Mouse (Mus musculus) naive thymus-derived CD4-positive, alpha-beta T cell, adult 5 months (primary cell): ENCODE data around the gene Trim15. TPM values are rescaled to one million over a fixed set of nuclear protein-coding genes. Genes with fewer than 3 reads are reported as not detected.

ENCODE experiments used
- polyA plus RNA-seq: library from polyadenylated mRNA; unstranded; fragments of 100-300 nt; shearing (Covaris generic); gene quantifications from one replicate; pipeline ENCODE4 v1.2.1, GENCODE M21; 2017

Gene Trim15
- 0.26 TPM for polyA plus RNA-seq

GRCm38 (mm10) chr17:36866719-36867527 is at the start of gene Trim15:
Trim15 (minus strand) TSS chr17:36867210.

DNA sequence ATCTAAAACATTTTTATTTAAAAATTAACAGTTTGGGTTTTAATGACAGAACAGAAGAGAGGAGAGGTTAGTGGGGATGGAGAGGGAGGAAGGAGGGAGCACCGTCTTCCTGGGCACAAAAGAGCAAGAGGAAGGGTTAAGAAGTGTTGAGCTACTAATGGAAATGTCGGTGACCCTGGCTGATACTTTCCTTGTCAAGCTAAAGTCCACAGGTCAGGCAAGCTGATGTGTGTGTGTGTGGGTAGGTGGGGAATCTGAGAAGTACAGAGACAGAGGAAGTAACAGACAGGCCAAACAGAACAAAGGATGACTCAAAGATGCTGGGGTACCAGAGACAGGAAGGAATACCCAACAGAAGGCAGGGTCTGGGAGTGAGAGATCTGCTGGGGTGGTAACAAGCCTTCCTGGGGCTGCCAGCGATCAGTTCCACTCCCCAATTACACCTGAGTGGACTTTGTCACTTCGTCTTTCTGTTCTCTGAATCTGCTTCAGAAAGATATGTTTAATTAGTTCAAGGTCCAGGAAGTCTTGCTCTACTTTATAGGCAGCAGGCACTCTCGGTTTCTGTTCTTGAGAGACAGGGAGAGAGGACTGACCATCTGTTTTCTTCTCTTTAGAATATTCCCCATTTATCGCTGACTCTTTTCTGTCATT is 30.7 kb upstream of the Trim15 start, which contains the start of gene Trim31:
Gene Trim31 (plus strand): TSS at position 567 of the 654 bp plus-strand sequence.

GRCm38 (mm10) chr17:36890073-36890903 is 23.3 kb upstream of the Trim15 start, which contains the start of gene Trim40:
Trim40 (minus strand) TSS chr17:36890123.

DNA sequence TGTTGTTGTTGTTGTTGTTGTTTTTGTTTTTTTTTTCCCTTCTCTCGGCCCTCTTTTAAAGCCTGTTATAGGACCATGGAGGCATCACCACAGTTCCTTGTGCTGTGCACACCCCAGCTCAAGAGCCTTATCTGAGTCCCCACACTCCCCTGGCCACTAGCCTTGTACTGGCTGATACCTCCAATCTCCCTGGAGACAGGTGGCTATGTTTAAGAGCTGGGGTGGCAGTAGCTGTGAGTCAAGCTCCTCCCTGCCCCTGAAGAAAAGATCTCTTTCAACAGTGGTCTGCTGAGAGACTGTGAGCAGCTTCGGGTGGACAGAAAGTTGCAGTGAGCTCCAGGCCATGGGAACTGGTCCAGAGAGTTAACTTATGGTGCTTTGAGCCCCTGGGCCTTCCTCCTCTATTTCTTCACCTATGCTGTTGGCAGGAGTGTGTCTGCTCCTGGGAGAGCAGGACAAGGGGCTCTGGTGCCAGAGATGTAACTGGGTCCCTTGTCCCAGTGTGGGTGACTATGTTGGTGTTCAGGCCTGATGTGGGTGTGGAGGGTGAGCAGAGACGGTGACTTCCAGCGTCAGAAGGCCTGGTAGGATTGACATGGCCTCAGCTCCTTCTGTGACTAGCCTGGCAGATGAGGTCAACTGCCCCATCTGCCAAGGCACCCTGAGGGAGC is 2.4 kb upstream of the Trim15 start, which contains the start of gene Trim10:
Gene Trim10 (plus strand): TSS at position 291 of the 671 bp plus-strand sequence.

GRCm38 (mm10) chr17:36836874-36837647 is 29.9 kb downstream of the Trim15 start, which contains the start of gene Trim26:
Trim26 (plus strand) TSS chr17:36837134.

DNA sequence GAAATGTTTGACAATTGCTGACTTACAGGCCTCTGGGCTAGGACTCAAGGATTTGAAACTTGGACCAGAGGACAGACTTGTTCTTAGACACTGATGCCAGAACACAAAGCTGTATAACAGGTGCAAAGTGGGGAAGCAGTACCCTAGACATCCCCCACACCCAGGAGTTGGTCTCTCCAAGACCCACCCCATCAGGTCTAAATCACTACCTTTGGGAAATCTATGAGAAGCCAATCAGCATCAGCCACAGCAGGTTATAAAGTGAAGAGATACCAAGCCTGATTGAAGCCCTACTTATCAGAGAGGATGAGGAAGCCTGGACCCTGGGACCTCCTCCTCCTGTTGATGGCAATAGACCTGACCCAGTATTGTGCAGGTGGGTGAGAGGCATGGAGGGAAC is 55.1 kb downstream of the Trim15 start, which contains the start of gene H2-M10.6:
Gene H2-M10.6 (plus strand): TSS at position 301 of the 400 bp plus-strand sequence.

Other genes with a start within 250 kb of the Trim15 start
- gene H2-M9, start 224.5 kb downstream of the Trim15 start, polyA plus RNA-seq: not detected
- gene H2-M1, start 195.0 kb downstream of the Trim15 start, polyA plus RNA-seq: not detected
- not detected for gene H2-M10.5, start 94.3 kb downstream of the Trim15 start, polyA plus RNA-seq
- not detected for gene H2-M10.6, start 55.0 kb downstream of the Trim15 start, polyA plus RNA-seq
- gene Trim26, start 30.1 kb downstream of the Trim15 start, polyA plus RNA-seq: 141 TPM
- gene Trim10, start 2.4 kb upstream of the Trim15 start, polyA plus RNA-seq: not detected
- gene Trim40, start 22.9 kb upstream of the Trim15 start, polyA plus RNA-seq: not detected
- not detected for gene Trim31, start 30.9 kb upstream of the Trim15 start, polyA plus RNA-seq
- 0.53 TPM for gene Rnf39, start 75.7 kb upstream of the Trim15 start, polyA plus RNA-seq
- 108 TPM for gene Ppp1r11, start 84.5 kb upstream of the Trim15 start, polyA plus RNA-seq
- 99.8 TPM for gene Znrd1, start 91.3 kb upstream of the Trim15 start, polyA plus RNA-seq
- gene Znrd1as, start 91.4 kb upstream of the Trim15 start, polyA plus RNA-seq: 1.2 TPM
- not detected for gene 2410137M14Rik, start 114.0 kb upstream of the Trim15 start, polyA plus RNA-seq
- not detected for gene H2-M5, start 122.3 kb upstream of the Trim15 start, polyA plus RNA-seq
- gene Zfp57, start 134.0 kb upstream of the Trim15 start, polyA plus RNA-seq: not detected
- gene Mog, start 156.2 kb upstream of the Trim15 start, polyA plus RNA-seq: not detected
- 15.7 TPM for gene Gabbr1, start 178.8 kb upstream of the Trim15 start, polyA plus RNA-seq
- gene Olfr90, start 221.3 kb upstream of the Trim15 start, polyA plus RNA-seq: 0.16 TPM
- gene Olfr91, start 231.1 kb upstream of the Trim15 start, polyA plus RNA-seq: not detected